Mouse (Mus musculus) limb, embryonic 10.5 days (tissue): ENCODE measurements around the gene Tenm2. TPM values are rescaled to one million over a fixed set of nuclear protein-coding genes. Genes with fewer than 3 reads are reported as not detected.

Source experiments
- DNase-seq: peaks from one replicate; pipeline ENCODE4 v3.0.0-alpha.2; 2017; ENCODE audit warnings: low spot score
- H3K27ac ChIP-seq: fragments of 300-500 bp; sonication (generic); 2 replicates; pipeline ENCODE4 v1.5.1; 2016; ENCODE audit warnings: mild to moderate bottlenecking
- H3K27me3 ChIP-seq: fragments of 300-500 bp; sonication (generic); 2 replicates; pipeline ENCODE4 v1.6.1; 2016; ENCODE audit warnings: low read depth, mild to moderate bottlenecking; ENCODE audit not compliant: poor library complexity, severe bottlenecking
- H3K36me3 ChIP-seq: fragments of 300-500 bp; sonication (generic); 2 replicates; pipeline ENCODE4 v1.6.1; 2016; ENCODE audit warnings: mild to moderate bottlenecking, moderate library complexity
- H3K4me1 ChIP-seq: fragments of 300-500 bp; sonication (generic); 2 replicates; pipeline ENCODE4 v1.6.1; 2016
- H3K4me3 ChIP-seq: fragments of 300-500 bp; sonication (generic); 2 replicates; pipeline ENCODE4 v1.5.1; 2016; ENCODE audit warnings: mild to moderate bottlenecking, moderate library complexity
- H3K9me3 ChIP-seq: fragments of 300-500 bp; sonication (generic); replicated peaks from 2 replicates; pipeline ENCODE4 v1.6.1; 2016; ENCODE audit warnings: mild to moderate bottlenecking
- WGBS: fragments of 180-500 bp; shearing (Covaris S2); methylation state at CpG from one replicate; pipeline ENCODE4 v1.1.7; 2016; 5-methylcytosine and 5-hydroxymethylcytosine counted together
- polyA plus RNA-seq: library from polyadenylated mRNA; unstranded; fragments of >200 nt; fragmentation: Nextera tagmentation; extraction: Ambion mirVana; gene quantifications from 2 replicates; pipeline ENCODE4 v1.2.1, GENCODE M21; 2016

The Tenm2 gene
- polyA plus RNA-seq, 1 experiment from 2014 or later, result 0.60 TPM

DNA sequence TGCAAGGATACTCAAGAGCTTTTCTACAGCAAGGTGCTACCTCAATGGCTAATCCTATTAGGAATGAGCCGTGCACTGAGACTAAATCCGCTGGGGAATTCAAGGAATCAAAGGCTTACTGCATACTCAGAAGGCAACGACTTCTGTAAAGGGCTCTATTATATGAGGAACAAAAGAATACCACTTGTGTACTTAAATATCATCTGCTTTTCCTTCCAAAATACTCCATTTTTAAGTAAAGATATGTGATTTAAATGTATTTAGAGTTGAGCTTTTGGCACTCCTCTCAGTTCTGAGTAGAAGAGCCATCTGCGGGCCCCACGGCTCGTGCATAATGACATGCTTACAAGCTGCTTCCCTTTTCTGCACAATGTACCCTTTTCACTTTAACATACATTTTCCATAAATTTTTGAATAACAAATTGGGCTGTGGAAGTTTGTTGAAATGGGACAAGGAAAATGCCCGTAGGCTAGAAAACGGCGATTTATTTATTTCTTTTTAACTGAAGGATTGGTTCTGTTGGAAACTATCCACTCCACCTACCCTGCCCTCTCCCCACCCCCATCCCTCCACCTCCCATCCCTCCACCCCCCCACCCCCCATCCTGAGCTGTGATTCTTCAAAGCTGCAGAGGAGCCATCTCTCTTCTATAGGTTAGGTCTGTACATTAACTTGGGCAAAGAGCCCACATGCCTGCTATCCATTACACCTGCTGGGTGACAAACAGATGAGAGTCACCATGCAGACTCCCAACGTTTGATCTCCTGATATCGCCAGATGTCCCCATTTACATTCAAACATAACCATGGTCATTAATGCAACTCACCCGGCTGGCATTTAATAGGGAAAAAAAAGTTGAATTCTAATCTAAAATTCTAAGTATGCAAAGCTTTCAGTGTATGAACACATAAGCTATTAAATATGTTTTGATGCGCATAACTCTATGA is 81.6 kb downstream of the Tenm2 start:
- 53% methylated on average over 13 of the region's 13 CpGs for WGBS
- Histone ChIP-seq H3K4me1 (no peaks in the 10 kb centered on the region), H3K27ac (no peak overlapping the region), H3K4me3 (no peak overlapping the region), H3K36me3 (no peaks in the 10 kb centered on the region), H3K9me3 (no peaks in the 10 kb centered on the region), H3K27me3 (no peaks in the 10 kb centered on the region)
- no peak for DNase-seq

DNA sequence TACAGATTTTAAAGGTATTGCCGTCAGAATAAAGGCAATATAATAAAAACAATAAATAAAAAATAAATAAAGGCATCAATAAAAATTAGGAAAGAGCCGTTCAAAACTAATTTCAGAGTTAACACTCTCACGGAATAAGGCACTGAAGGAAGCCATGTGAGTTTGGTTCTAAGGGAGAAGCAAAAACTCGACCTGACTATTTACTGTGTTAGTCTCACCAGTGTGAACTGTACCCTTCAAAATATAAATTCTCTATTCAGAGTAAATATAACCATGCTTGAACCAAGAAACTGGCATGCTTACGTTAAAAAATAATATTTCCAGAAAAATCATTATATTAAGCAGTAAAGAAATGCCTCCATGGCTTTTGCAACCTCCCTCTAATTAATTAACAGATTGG is 82.4 kb downstream of the Tenm2 start:
- H3K27me3 ChIP-seq, result no peaks in the 10 kb centered on the region
- H3K4me1 ChIP-seq, result no peaks in the 10 kb centered on the region
- H3K4me3 ChIP-seq, result no peak overlapping the region
- H3K9me3 ChIP-seq, result no peaks in the 10 kb centered on the region
- 69% methylated on average over 5 of the region's 5 CpGs for WGBS
- H3K27ac ChIP-seq, result no peak overlapping the region
- no peaks in the 10 kb centered on the region for H3K36me3 ChIP-seq
- no peak for DNase-seq

GRCm38 (mm10) chr11:37150011-37150410 is 85.8 kb downstream of the Tenm2 start:
- no peaks in the 10 kb centered on the region for H3K9me3 ChIP-seq
- no peaks in the 10 kb centered on the region for H3K36me3 ChIP-seq
- H3K4me3 ChIP-seq, result no peak overlapping the region
- 91% methylated on average over 1 of the region's 1 CpGs for WGBS
- no peaks in the 10 kb centered on the region for H3K27me3 ChIP-seq
- no peaks in the 10 kb centered on the region for H3K4me1 ChIP-seq
- DNase-seq, result no peak
- no peak overlapping the region for H3K27ac ChIP-seq

DNA sequence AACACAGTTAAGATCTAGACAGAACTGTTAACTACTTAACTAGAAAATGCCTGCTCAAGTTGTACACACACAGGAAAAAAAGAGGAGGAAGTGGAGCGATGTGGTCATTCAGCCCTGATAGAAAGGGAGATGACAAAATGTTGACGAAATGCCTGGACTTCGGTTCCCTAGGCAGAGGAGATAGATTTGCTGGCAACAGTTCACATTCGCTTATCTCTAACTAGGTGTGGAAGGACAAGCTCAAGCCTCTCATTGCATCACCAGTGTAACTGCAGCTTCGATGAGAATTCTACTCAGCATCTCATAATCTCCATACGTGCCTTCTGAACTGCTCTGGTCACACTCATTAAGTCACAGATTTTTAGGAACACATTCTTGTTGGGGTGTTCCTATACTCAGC is 91.8 kb downstream of the Tenm2 start:
- no peaks in the 10 kb centered on the region for H3K4me1 ChIP-seq
- DNase-seq, result no peak
- WGBS, result 80% methylated on average over 6 of the region's 6 CpGs

DNA sequence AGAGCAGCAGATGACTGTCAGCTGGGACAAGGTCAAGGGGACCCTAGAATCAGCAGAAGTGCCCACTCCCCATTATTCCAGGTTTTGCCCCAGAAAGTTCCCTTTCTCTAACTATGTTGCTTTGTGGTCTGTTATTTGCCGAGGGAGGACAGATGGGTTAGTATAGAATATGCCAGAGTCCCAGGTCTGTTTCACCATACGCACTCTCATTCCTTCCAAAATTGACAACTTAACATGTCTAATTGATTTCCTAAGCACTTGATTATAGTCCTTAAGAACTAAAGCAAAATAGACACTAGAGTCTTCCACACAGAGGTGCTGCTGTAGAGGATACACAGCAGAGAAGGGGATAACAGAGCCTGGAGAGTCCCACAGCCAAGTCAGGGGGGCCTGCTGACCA is 92.3 kb downstream of the Tenm2 start:
- no peaks in the 10 kb centered on the region for H3K36me3 ChIP-seq
- no peak for DNase-seq

More for the DNA sequence above, 91.8 kb downstream of the Tenm2 start:
- H3K9me3 ChIP-seq, result no peaks in the 10 kb centered on the region
- H3K36me3 ChIP-seq, result no peaks in the 10 kb centered on the region
- H3K27me3 ChIP-seq, result no peaks in the 10 kb centered on the region
- H3K4me3 ChIP-seq, result no peak overlapping the region
- H3K27ac ChIP-seq, result no peak overlapping the region

DNA sequence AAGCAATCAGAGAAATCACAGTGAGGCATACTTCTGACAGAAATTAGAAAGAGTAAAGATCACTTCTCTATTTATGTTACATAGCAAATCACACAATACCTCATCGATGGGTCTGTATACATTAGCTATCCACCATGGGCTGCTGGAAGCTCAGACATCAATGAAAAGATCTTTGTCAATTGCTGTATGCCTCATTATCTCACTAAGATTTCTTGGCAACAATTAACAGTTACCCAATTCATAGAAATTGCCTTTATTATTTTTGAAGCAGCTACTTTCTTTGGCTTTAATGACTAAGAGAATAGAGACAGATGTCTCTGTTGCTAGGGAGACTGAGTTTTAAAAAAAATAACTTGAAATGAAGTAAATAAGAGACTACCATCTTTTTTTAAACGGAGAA is 106.9 kb downstream of the Tenm2 start:
- Histone ChIP-seq H3K9me3 (no peaks in the 10 kb centered on the region), H3K27me3 (no peaks in the 10 kb centered on the region), H3K4me1 (no peaks in the 10 kb centered on the region), H3K27ac (no peak overlapping the region), H3K36me3 (no peaks in the 10 kb centered on the region), H3K4me3 (no peak overlapping the region)
- 94% methylated on average over 2 of the region's 2 CpGs for WGBS
- no peak for DNase-seq

More for the DNA sequence above, 92.3 kb downstream of the Tenm2 start:
- Histone ChIP-seq H3K9me3 (no peaks in the 10 kb centered on the region), H3K4me1 (no peaks in the 10 kb centered on the region), H3K4me3 (no peak overlapping the region), H3K27ac (no peak overlapping the region), H3K27me3 (no peaks in the 10 kb centered on the region)
- WGBS, result 88% methylated on average over 2 of the region's 2 CpGs

- Histone ChIP-seq H3K4me1 (no peaks in the 10 kb centered on the region), H3K9me3 (no peaks in the 10 kb centered on the region), H3K27me3 (no peaks in the 10 kb centered on the region), H3K4me3 (no peak overlapping the region), H3K27ac (no peak overlapping the region), H3K36me3 (no peaks in the 10 kb centered on the region)
- no peak for DNase-seq
Observed at GRCm38 (mm10) chr11:37118058-37118457, 117.7 kb downstream of the Tenm2 start.

DNA sequence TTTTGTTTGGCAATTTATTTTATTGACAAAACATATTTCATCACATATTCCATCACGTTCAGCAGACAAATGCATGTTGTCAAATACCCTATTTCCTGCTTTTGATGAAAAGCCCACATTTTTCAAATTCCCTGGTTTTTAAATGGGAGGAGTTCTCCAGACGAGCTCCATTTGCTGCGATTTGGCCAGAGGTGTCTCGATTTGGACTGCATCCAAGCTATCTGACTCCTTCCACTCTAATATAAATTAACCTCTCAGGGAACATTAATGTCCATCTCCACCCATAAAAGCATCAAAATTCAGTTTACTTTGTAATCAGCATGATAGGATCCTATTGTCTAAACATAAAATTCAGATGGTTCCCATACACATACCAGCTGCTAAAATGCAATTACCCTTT is 120.6 kb downstream of the Tenm2 start:
- H3K4me1 ChIP-seq, result no peaks in the 10 kb centered on the region
- WGBS, result 77% methylated on average over 4 of the region's 4 CpGs
- no peaks in the 10 kb centered on the region for H3K36me3 ChIP-seq
- no peaks in the 10 kb centered on the region for H3K27me3 ChIP-seq
- H3K9me3 ChIP-seq, result no peaks in the 10 kb centered on the region
- no peak overlapping the region for H3K27ac ChIP-seq
- no peak for DNase-seq
- H3K4me3 ChIP-seq, result no peak overlapping the region

- Histone ChIP-seq H3K9me3 (no peaks in the 10 kb centered on the region), H3K27me3 (no peaks in the 10 kb centered on the region), H3K27ac (no peak overlapping the region), H3K4me3 (no peak overlapping the region), H3K4me1 (no peaks in the 10 kb centered on the region), H3K36me3 (no peaks in the 10 kb centered on the region)
- WGBS, result 80% methylated on average over 2 of the region's 2 CpGs
- no peak for DNase-seq
Observed at GRCm38 (mm10) chr11:37107069-37107468, 128.7 kb downstream of the Tenm2 start.

DNA sequence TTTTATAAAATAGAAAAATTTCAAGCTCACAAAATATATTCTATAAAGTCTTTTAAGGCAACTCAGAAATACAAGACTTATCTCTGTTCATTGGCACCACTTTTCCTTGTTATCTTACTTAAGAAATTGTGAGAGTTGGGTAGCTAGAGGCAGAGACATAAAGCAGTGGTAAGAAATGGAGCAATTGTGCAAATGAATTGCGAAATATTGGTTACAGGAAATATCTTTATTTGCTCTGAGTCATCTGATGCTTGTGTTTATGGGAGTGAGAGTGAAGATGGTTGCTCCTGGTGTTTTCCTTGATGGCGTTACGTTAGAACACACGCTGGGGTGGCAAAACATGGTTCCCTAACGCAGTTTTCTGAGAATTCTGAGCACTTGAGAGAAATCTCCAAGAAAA is 156.4 kb downstream of the Tenm2 start:
- 91% methylated on average over 5 of the region's 5 CpGs for WGBS
- H3K36me3 ChIP-seq, result no peaks in the 10 kb centered on the region

DNA sequence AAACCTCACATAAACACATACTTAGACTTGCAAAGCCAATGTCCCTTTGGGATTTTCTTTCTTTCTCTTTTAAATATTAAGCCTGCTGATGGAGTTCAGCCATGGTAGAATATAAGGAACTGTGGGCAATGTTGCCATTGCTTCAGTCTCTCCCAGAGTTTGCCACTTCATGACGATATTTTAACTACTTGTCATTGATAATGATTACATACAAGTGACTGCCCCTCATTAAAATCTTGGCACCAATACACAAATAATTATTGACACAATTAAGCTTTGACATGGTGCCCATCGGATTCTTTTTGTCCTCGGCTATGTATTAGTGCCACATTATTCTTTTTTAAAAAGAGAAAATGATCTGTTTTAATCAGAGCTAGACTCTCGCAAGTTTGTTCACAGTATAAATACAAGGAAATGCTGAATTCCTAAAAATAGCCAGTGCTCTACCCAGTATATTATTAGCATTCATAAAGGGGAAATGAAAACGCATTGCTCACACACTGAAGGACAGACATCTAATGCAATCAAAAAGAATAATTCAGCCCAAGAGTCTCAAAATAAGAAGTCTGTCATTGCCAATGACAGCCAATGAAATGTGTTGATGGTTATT is 158.7 kb downstream of the Tenm2 start:
- Histone ChIP-seq H3K4me1 (no peaks in the 10 kb centered on the region), H3K27ac (no peak overlapping the region), H3K36me3 (no peaks in the 10 kb centered on the region), H3K4me3 (no peak overlapping the region), H3K9me3 (no peaks in the 10 kb centered on the region), H3K27me3 (no peaks in the 10 kb centered on the region)
- whole genome bisulfite sequencing, result 93% methylated on average over 5 of the region's 5 CpGs
- DNase-seq, result no peak

More for the DNA sequence above, 156.4 kb downstream of the Tenm2 start:
- Histone ChIP-seq H3K27ac (no peak overlapping the region), H3K9me3 (no peaks in the 10 kb centered on the region), H3K27me3 (no peaks in the 10 kb centered on the region), H3K4me3 (no peak overlapping the region), H3K4me1 (no peaks in the 10 kb centered on the region)
- DNase-seq, result no peak

DNA sequence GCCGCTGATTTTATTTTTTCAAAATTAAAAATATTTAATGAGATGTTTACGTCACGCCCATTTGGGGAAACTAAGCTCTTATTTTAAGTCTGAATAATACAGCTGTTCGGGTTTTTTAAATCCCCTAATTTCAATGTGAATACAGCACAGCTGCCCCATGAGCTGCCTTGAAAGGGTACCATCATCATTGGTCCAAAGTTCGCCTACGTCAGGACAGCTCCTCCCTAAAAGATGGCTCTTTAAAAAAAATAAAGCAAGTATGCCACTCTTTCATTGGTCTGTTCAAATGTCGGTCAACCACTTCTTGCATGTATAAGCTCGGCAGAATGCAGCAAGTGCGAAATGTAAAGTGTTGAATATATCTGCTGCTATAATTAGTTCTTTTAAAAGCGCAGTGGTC is 160.4 kb downstream of the Tenm2 start:
- no peaks in the 10 kb centered on the region for H3K27me3 ChIP-seq
- no peaks in the 10 kb centered on the region for H3K4me1 ChIP-seq
- H3K4me3 ChIP-seq, result no peak overlapping the region
- no peaks in the 10 kb centered on the region for H3K9me3 ChIP-seq
- no peak for DNase-seq
- 93% methylated on average over 10 of the region's 10 CpGs for WGBS
- H3K36me3 ChIP-seq, result no peaks in the 10 kb centered on the region
- H3K27ac ChIP-seq, result no peak overlapping the region

GRCm38 (mm10) chr11:37065459-37065858 is 170.3 kb downstream of the Tenm2 start:
- Histone ChIP-seq H3K36me3 (no peaks in the 10 kb centered on the region), H3K27me3 (no peaks in the 10 kb centered on the region), H3K9me3 (no peaks in the 10 kb centered on the region), H3K27ac (no peak overlapping the region), H3K4me1 (no peaks in the 10 kb centered on the region), H3K4me3 (no peak overlapping the region)
- no peak for DNase-seq
- 91% methylated on average over 3 of the region's 3 CpGs for WGBS
